Comparison of ENCODE assay signal across 8 mouse cellular contexts in the genomic region with DNA sequence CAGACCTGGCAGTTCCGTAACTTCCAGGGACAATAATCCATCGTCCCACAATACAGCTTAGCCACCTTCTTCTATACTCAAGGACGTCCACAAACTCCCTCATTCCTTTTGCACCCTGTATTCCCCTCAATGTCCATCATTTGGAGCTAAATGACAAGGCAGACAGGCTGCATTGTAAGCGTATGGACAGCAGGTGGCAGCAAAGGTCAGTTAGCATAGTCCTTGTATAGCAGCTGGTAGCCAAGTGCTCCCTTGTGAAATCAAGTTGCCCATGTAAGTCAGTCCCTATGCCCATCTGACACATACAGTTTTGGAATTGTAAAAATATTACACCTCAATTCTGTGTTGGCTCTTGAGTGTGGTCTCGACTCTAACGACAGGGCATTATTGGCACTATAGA. TPM values are rescaled to one million over a fixed set of nuclear protein-coding genes. Genes with fewer than 3 reads are reported as not detected.
DNase-seq lines count a peak whose midpoint lies in the region; ATAC-seq and TF ChIP-seq lines count a peak whose summit lies in the region.

No protein-coding gene starts in this region.

- H3K27ac ChIP-seq in kidney, postnatal 0 days: no peak overlapping the region
- H3K27ac ChIP-seq in liver, postnatal 0 days (ENCODE audit: low read depth): no peak overlapping the region

- no peak for ATAC-seq in G1E (ENCODE audit: extremely low read depth, insufficient number of reproducible peaks, low FRiP score, poor library complexity, severe bottlenecking)
- ATAC-seq in kidney, postnatal 0 days (replicated peaks; ENCODE audit: low FRiP score, low read depth): no peak
- peak; percentile 35; the same call in 1 of the 2 replicates for ATAC-seq in liver, postnatal 0 days

- WGBS in kidney, postnatal 0 days: 17% methylated on average over 6 of the region's 6 CpGs
- WGBS in liver, postnatal 0 days (ENCODE audit: insufficient replicate concordance): 25% methylated on average over 6 of the region's 6 CpGs

- no peaks in the 10 kb centered on the region for H3K36me3 ChIP-seq in G1E (replicated peaks)
- no peaks in the 10 kb centered on the region for H3K36me3 ChIP-seq in kidney, postnatal 0 days (ENCODE audit: insufficient read depth, low read length)
- no peaks in the 10 kb centered on the region for H3K36me3 ChIP-seq in liver, postnatal 0 days (replicated peaks; ENCODE audit: insufficient read depth, low read length)

- TF ChIP-seq CTCF in G1E (IDR thresholded peaks at IDR 0.05; ENCODE audit: low read depth, low read length): peak; percentile 84
- TF ChIP-seq CTCF in kidney, postnatal 0 days (IDR thresholded peaks at IDR 0.05; ENCODE audit: low read depth): peak; percentile 91
- TF ChIP-seq CTCF in liver, postnatal 0 days (IDR thresholded peaks at IDR 0.05; ENCODE audit: low read depth): peak; percentile 91

- TF ChIP-seq EP300 in liver, postnatal 0 days (IDR thresholded peaks at IDR 0.05; ENCODE audit: low read depth): no peak

- H3K9ac ChIP-seq in kidney, postnatal 0 days (ENCODE audit: low read depth, low read length): no peak overlapping the region
- no peak overlapping the region for H3K9ac ChIP-seq in liver, postnatal 0 days (replicated peaks)

- no peaks in the 10 kb centered on the region for H3K4me1 ChIP-seq in G1E (ENCODE audit: insufficient read depth, low read depth, low read length)
- no peaks in the 10 kb centered on the region for H3K4me1 ChIP-seq in kidney, postnatal 0 days (replicated peaks; ENCODE audit: insufficient read depth, low read length)
- no peaks in the 10 kb centered on the region for H3K4me1 ChIP-seq in liver, postnatal 0 days (ENCODE audit: insufficient read depth)

- DNase-seq in B cell, adult 2 months: peak; percentile 70 to 73
- DNase-seq in G1E (ENCODE audit: low spot score): peak; percentile 15
- DNase-seq in cerebellum, adult 18-20 months: peak; percentile 55 to 56
- DNase-seq in forelimb bud, embryonic 11.5 days (ENCODE audit: low read depth, low spot score): peak; percentile 71
- DNase-seq in kidney, postnatal 0 days (ENCODE audit: low spot score): peak; percentile 70
- DNase-seq in liver, postnatal 0 days: peak; percentile 69
- peak; percentile 82 for DNase-seq in retina, postnatal 1 day
- DNase-seq in urinary bladder, postnatal 36 days (ENCODE audit: low spot score in 2 of 2): peak; percentile 35 to 57

- no peak overlapping the region for H3K4me2 ChIP-seq in kidney, postnatal 0 days (ENCODE audit: low read length)
- no peak overlapping the region for H3K4me2 ChIP-seq in liver, postnatal 0 days (ENCODE audit: low read depth, low read length)

- H3K4me3 ChIP-seq in G1E (ENCODE audit: low read depth, low read length): no peak overlapping the region
- no peak overlapping the region for H3K4me3 ChIP-seq in kidney, postnatal 0 days (replicated peaks; ENCODE audit: low read depth, low read length)
- no peak overlapping the region for H3K4me3 ChIP-seq in liver, postnatal 0 days (ENCODE audit: low read depth, low read length)

- H3K27me3 ChIP-seq in G1E (ENCODE audit: insufficient read depth, low read length): no peaks in the 10 kb centered on the region
- H3K27me3 ChIP-seq in kidney, postnatal 0 days (ENCODE audit: insufficient read depth, low read length): no peaks in the 10 kb centered on the region
- H3K27me3 ChIP-seq in liver, postnatal 0 days (ENCODE audit: insufficient read depth, low read length): no peaks in the 10 kb centered on the region

- H3K9me3 ChIP-seq in G1E (replicated peaks): no peaks in the 10 kb centered on the region
- H3K9me3 ChIP-seq in kidney, postnatal 0 days (replicated peaks; ENCODE audit: low read length): no peaks in the 10 kb centered on the region
- H3K9me3 ChIP-seq in liver, postnatal 0 days (ENCODE audit: low read length): no peaks in the 10 kb centered on the region

RNA-seq across cellular contexts. Expression of a gene that starts 31.6 kb away (rescaled TPM):
- total RNA-seq in G1E (2014; fragmentation: Nextera tagmentation) (not detected in 2 replicates), G1E (2017) (0.05 TPM in 1 of 2 replicates, not detected in the other)
- polyA plus RNA-seq in G1E (2012): not detected in 2 replicates
- 15.0 and 16.3 TPM in 2 replicates for polyA plus RNA-seq in kidney, postnatal 0 days (2015; fragmentation: Nextera tagmentation; extraction: Ambion mirVana)
- 42.3 and 43.5 TPM in 2 replicates for polyA plus RNA-seq in liver, postnatal 0 days (2015; fragmentation: Nextera tagmentation; extraction: Ambion mirVana)

Comparison
In these comparisons a context has a peak if more than half of its experiments do, and no peak if none do; other contexts are left out.
1. DNase-seq: peak in every context shown above with its lines; median percentile 82 in retina, postnatal 1 day; 72 in B cell, adult 2 months; 71 in forelimb bud, embryonic 11.5 days; 70 in kidney, postnatal 0 days; 69 in liver, postnatal 0 days; 56 in cerebellum, adult 18-20 months; 46 in urinary bladder, postnatal 36 days; 15 in G1E.
2. RNA of a gene that starts 31.6 kb away (polyA plus RNA-seq): 42.3 to 43.5 TPM in liver, postnatal 0 days and 15.0 to 16.3 TPM in kidney, postnatal 0 days; not detected in G1E; every median in the first group is over 10 times any median in the second.
3. Peak in every context shown above with its lines, with median percentiles within 50 percentile points of each other: CTCF ChIP-seq.